Mouse (Mus musculus) hindbrain, embryonic 15.5 days (tissue): ENCODE measurements around the gene Gpr88. TPM values are rescaled to one million over a fixed set of nuclear protein-coding genes. Genes with fewer than 3 reads are reported as not detected.

ENCODE experiments used
- ATAC-seq: fragments of 200-750 bp; cut with Nextera tagmentation; 2 replicates; pipeline ENCODE4 v1.8.0; 2017; ENCODE audit warnings: low read depth, moderate number of reproducible peaks, moderate TSS enrichment; ENCODE audit not compliant: low FRiP score
- H3K27ac ChIP-seq: fragments of 300-500 bp; sonication (generic); replicated peaks from 2 replicates; pipeline ENCODE4 v1.5.1; 2015; ENCODE audit warnings: mild to moderate bottlenecking, inconsistent platforms
- H3K27me3 ChIP-seq: fragments of 300-500 bp; sonication (generic); 2 replicates; pipeline ENCODE4 v1.6.1; 2015; ENCODE audit warnings: control low read depth, inconsistent platforms
- H3K36me3 ChIP-seq: fragments of 300-500 bp; sonication (generic); 2 replicates; pipeline ENCODE4 v1.6.1; 2015; ENCODE audit warnings: control low read depth, inconsistent platforms
- H3K4me1 ChIP-seq: fragments of 300-500 bp; sonication (generic); replicated peaks from 2 replicates; pipeline ENCODE4 v1.6.1; 2015; ENCODE audit warnings: control low read depth, inconsistent platforms
- H3K4me2 ChIP-seq: fragments of 300-500 bp; sonication (generic); 2 replicates; pipeline ENCODE4 v1.6.1; 2015; ENCODE audit warnings: moderate library complexity, mild to moderate bottlenecking, inconsistent platforms
- H3K4me3 ChIP-seq: fragments of 300-500 bp; sonication (generic); 2 replicates; pipeline ENCODE4 v1.5.1; 2015; ENCODE audit warnings: mild to moderate bottlenecking, inconsistent platforms
- H3K9ac ChIP-seq: fragments of 300-500 bp; sonication (generic); 2 replicates; pipeline ENCODE4 v1.6.1; 2015; ENCODE audit warnings: inconsistent platforms
- H3K9me3 ChIP-seq: fragments of 300-500 bp; sonication (generic); 2 replicates; pipeline ENCODE4 v1.6.1; 2016; ENCODE audit warnings: control low read depth, inconsistent platforms
- WGBS: fragments of 180-500 bp; shearing (Covaris S2); methylation state at CpG from one replicate; pipeline ENCODE4 v1.1.7; 2015; 5-methylcytosine and 5-hydroxymethylcytosine counted together
- polyA plus RNA-seq: library from polyadenylated mRNA; unstranded; fragments of >200 nt; fragmentation: Nextera tagmentation; extraction: Ambion mirVana; gene quantifications from 2 replicates; pipeline ENCODE4 v1.2.1, GENCODE M21; 2015

Gene Gpr88
- 6.3 and 6.4 TPM in 2 replicates for polyA plus RNA-seq

DNA sequence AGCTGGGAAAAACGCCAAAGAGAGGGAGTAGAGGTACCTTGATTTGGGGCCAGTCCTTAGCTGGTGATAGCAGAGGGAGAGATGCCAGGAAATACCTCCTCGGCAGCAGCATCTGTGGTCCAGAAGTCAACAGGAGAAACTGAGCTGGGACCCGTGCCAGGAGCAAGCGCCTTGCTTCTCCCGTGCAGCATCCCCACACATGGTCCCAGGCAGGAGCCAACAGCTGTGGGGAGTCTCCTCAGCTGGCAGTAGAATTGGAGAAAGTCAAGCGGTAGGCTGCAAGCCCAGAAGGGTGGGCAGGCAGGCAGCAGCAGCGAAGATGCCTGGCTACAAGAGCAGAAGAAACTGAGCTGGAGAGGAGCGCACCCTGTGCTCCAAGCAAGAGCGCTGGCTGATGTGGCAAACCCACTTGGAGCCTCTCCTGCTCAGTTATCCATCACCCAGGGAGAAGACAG, at the start of gene Gpr88:
Gene Gpr88, minus strand, starts transcription at position 427 of the 455 bp plus-strand sequence.
- peak within 1 kb of the TSS; percentile 60 for H3K9ac ChIP-seq
- peaks cover 7% of the 10 kb centered on the region; the same call in 1 of the 2 replicates for H3K27me3 ChIP-seq
- peak within 1 kb of the TSS; percentile 100 for H3K4me2 ChIP-seq
- H3K4me3 ChIP-seq = peak within 1 kb of the TSS; percentile 58
- WGBS = 1% methylated on average over 9 of the region's 9 CpGs
- H3K36me3 ChIP-seq = no peaks in the 10 kb centered on the region
- peak; percentile 78 for ATAC-seq
- H3K27ac ChIP-seq = peak within 1 kb of the TSS; percentile 74
- H3K9me3 ChIP-seq = no peaks in the 10 kb centered on the region
- peaks cover 24% of the 10 kb centered on the region for H3K4me1 ChIP-seq

DNA sequence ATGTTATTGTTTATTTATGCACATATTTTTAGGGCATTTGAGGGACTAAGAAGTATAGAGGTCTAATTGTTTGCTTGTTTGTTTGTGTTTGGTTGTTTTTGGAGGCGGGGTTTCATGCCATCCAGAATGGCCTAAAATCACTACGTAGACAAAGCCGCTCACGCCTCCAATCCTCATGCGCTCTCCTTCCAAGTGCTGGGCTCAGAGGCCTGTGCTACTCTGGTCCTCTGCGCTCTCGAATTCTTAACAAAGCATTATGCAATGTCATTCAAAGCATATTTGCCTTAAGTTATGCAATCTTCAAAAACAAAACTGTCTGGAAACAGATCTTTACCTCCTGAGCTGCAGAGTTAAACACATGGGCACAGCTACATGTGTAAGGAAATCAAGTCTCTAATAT, 49.3 kb upstream of the Gpr88 start:
- Histone ChIP-seq H3K36me3 (no peaks in the 10 kb centered on the region), H3K9me3 (no peaks in the 10 kb centered on the region), H3K4me3 (no peak overlapping the region), H3K4me2 (no peak overlapping the region), H3K27me3 (no peaks in the 10 kb centered on the region), H3K9ac (no peak overlapping the region), H3K27ac (no peak overlapping the region), H3K4me1 (no peaks in the 10 kb centered on the region)
- WGBS = 96% methylated on average over 7 of the region's 7 CpGs
- ATAC-seq = no peak

DNA sequence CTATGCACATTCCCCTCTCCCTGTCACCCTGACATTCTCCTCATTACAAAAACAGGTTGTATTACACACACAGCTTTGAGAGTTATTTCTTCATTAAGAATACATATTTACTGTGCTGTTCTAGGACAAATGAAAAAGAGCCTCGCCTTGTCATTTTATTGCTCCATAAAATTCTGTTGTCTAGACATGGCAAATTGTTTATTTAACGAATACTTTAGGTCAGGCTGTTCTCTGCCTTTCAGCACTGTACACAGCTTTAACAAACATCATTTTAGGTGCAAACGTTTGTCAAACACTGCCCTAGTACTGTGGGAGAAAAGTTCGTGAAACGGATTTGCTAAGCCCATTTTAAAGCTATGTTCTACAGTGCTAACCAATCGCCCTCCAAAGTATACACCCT, 48.5 kb upstream of the Gpr88 start:
- H3K4me3 ChIP-seq = no peak overlapping the region
- H3K9me3 ChIP-seq = no peaks in the 10 kb centered on the region
- WGBS = 91% methylated on average over 6 of the region's 6 CpGs
- H3K4me2 ChIP-seq = no peak overlapping the region
- no peaks in the 10 kb centered on the region for H3K27me3 ChIP-seq
- no peak overlapping the region for H3K9ac ChIP-seq
- H3K27ac ChIP-seq = no peak overlapping the region
- no peak for ATAC-seq
- no peaks in the 10 kb centered on the region for H3K4me1 ChIP-seq
- no peaks in the 10 kb centered on the region for H3K36me3 ChIP-seq

DNA sequence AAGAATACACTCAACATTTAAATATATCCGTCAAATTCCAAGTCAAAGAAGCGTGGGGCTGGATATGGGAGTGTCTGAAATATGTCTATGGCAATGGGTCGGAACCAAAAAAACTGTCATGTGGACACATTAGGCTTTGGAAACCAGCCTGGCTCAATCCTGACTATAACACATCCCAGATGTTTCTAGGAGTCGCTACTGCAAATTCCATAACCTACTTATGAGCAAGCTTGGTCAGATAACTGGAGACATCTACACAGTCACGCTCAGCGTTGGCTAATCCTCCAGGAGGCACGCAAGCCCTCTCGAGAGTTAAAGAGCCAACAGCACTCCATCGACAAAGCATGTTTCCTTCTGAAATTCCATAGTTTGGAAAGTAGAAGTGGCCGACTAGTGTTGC, 45.4 kb upstream of the Gpr88 start:
- no peaks in the 10 kb centered on the region for H3K4me1 ChIP-seq
- H3K27ac ChIP-seq = no peak overlapping the region
- 0 out of 2 replicates have a peak, but pooled peaks cover under 1% of the 10 kb centered on the region for H3K36me3 ChIP-seq
- H3K9ac ChIP-seq = no peak overlapping the region
- H3K4me2 ChIP-seq = no peak overlapping the region
- no peaks in the 10 kb centered on the region for H3K9me3 ChIP-seq
- no peaks in the 10 kb centered on the region for H3K27me3 ChIP-seq
- 93% methylated on average over 10 of the region's 10 CpGs for WGBS
- H3K4me3 ChIP-seq = no peak overlapping the region
- no peak for ATAC-seq

DNA sequence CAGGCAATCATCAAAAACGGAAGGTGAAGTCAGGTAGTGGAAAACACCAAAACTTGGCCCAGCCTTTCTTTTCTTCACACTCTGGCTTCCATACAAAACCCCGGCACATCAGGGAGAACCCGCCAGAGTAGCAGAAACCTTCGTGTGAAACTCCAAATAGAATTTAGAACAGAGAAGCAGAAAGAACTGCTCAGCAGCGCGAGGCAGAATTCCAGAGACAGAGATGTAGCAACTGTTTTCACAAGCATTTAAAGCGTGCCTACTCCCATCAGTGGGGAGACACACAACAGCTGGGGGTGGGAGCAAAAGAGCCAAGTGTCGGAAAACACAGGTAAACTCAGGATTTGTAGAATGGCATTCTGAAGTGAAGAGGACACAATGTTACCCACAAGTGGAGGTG, 44.7 kb upstream of the Gpr88 start:
- no peak for ATAC-seq
- Histone ChIP-seq H3K9ac (no peak overlapping the region), H3K36me3 (0 out of 2 replicates have a peak, but pooled peaks cover 8% of the 10 kb centered on the region), H3K9me3 (no peaks in the 10 kb centered on the region), H3K27me3 (no peaks in the 10 kb centered on the region), H3K4me3 (no peak overlapping the region), H3K4me2 (no peak overlapping the region), H3K27ac (no peak overlapping the region), H3K4me1 (no peaks in the 10 kb centered on the region)
- 93% methylated on average over 8 of the region's 8 CpGs for WGBS

DNA sequence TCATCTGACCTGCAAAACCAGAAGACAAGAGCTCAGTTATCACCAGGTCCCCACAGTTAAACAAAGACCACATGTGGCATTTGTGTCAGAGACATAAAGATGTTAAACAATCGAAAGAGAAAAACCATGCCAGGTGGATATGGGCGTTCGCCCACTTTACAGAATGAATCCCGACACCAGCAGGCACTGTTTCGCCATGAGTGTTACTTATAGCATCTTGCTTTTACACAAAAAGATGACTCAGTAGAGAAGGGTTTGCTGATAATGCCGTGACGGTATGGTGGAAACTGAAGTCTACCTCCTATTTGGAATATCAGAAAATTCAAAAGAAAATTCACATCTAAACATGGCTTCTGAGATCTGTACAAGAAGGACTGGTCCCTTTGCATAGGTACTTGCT, 43.9 kb upstream of the Gpr88 start:
- 97% methylated on average over 7 of the region's 7 CpGs for WGBS
- ATAC-seq = no peak
- no peaks in the 10 kb centered on the region for H3K9me3 ChIP-seq

DNA sequence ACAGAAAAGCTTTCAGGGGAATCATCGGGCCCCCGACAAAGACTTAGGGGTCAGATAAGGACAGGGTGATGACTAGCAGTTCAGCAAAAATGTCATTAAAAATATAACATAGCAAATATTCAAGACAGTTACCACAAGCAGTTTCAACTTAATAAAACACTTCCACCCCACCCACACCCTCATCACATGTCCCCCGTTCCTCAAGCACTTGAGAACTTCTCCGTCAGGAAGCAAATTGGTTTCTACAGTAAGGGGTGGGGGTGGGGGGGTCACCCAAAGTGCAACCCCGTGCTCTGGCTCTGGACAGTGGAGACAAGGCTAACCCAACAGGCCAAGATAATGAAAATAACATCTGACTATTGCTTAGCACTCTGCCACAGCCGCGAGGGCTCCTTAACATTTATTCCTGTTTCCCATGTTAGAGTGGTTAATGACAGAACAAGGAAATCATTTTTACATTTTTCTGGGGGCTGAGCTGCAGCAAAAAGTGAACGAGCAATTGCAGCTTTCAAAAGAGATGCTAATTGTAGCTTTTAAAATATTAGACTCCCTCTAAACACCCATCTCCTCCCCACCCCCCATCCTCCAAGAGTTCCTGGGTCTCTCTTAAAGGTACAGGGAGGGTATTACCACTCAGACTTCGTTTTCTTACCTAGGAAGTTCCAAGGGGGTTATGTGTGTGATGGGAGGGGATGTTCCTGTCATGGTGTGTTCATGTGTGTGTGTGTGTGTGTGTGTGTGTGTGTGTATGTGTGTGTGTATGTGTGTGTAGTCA, 36.9 kb upstream of the Gpr88 start:
- WGBS = 89% methylated on average over 9 of the region's 9 CpGs
- Histone ChIP-seq H3K27ac (no peak overlapping the region), H3K36me3 (0 out of 2 replicates have a peak, but pooled peaks cover 8% of the 10 kb centered on the region), H3K4me1 (no peaks in the 10 kb centered on the region), H3K9me3 (no peaks in the 10 kb centered on the region), H3K27me3 (no peaks in the 10 kb centered on the region), H3K9ac (no peak overlapping the region), H3K4me2 (no peak overlapping the region), H3K4me3 (no peak overlapping the region)
- no peak for ATAC-seq

More for the DNA sequence above, 43.9 kb upstream of the Gpr88 start:
- no peaks in the 10 kb centered on the region for H3K4me1 ChIP-seq
- H3K36me3 ChIP-seq = 0 out of 2 replicates have a peak, but pooled peaks cover 8% of the 10 kb centered on the region
- H3K4me3 ChIP-seq = no peak overlapping the region
- H3K27ac ChIP-seq = no peak overlapping the region
- H3K4me2 ChIP-seq = no peak overlapping the region
- no peak overlapping the region for H3K9ac ChIP-seq
- H3K27me3 ChIP-seq = no peaks in the 10 kb centered on the region

DNA sequence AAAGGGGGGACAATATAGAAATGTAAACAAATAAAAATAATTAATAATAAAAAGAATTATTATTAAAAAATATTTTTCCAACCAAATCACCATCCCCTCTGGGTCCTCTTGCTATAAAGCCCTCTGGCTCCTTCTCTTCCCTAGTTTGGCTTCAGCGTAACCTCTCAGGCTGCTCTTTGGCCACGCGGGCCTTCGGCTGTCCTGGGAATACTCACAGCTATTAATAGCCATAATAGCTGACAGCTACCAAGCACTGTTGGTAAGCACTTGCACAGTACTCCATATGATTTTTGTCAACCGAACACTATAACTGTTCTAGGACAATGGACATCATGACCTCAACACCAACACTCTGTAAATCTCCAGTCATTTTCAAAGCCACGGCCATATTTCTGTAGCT, 35.5 kb upstream of the Gpr88 start:
- WGBS = 82% methylated on average over 6 of the region's 6 CpGs

DNA sequence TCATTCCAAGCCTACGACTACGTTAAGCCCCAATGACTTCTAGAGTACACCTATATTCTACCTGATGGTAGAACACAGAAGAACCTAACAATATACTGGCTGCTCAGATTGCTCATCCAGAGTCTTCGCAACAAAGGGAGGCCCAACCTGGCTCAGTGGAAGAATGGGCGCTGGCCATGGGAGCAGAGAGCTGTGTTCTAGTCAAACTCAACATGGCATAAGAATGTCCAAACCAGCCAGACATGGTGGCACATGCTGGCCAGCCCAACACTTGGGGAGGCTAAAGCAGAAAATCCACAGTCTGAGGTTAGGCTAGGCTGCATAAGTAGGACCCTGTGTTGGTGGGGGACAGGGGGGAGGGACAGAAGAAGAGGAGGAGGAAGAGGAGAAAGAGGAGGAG, 31.4 kb upstream of the Gpr88 start:
- Histone ChIP-seq H3K9ac (no peak overlapping the region), H3K4me2 (no peak overlapping the region), H3K36me3 (no peaks in the 10 kb centered on the region), H3K9me3 (no peaks in the 10 kb centered on the region), H3K27me3 (no peaks in the 10 kb centered on the region), H3K27ac (no peak overlapping the region), H3K4me3 (no peak overlapping the region), H3K4me1 (no peaks in the 10 kb centered on the region)
- no peak for ATAC-seq
- 76% methylated on average over 4 of the region's 4 CpGs for WGBS

More for the DNA sequence above, 35.5 kb upstream of the Gpr88 start:
- Histone ChIP-seq H3K27me3 (no peaks in the 10 kb centered on the region), H3K27ac (no peak overlapping the region), H3K4me3 (no peak overlapping the region), H3K9me3 (no peaks in the 10 kb centered on the region), H3K9ac (no peak overlapping the region), H3K36me3 (0 out of 2 replicates have a peak, but pooled peaks cover 8% of the 10 kb centered on the region), H3K4me2 (no peak overlapping the region), H3K4me1 (no peaks in the 10 kb centered on the region)
- no peak for ATAC-seq

DNA sequence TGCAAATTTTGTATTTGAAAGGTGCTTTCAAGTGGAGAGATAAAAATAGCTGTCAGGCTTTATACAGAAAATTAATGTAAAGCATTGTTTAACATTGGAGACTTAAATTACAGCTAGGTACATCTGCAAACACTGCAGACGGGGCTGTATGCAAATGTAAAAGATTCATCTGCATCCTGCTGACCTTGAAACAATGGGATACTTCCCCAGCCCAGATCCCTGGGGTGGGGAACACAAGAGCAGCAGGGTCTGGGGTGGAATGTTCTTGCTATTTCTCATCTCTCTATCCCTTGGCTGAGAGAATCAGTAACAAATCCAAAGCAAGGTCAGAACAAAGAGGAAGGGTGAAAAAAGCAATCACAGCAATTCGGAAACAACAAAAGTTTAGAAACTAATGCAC, 30.7 kb upstream of the Gpr88 start:
- Histone ChIP-seq H3K4me1 (no peaks in the 10 kb centered on the region), H3K4me2 (no peak overlapping the region), H3K27me3 (no peaks in the 10 kb centered on the region), H3K36me3 (no peaks in the 10 kb centered on the region), H3K4me3 (no peak overlapping the region), H3K9ac (no peak overlapping the region), H3K27ac (no peak overlapping the region), H3K9me3 (no peaks in the 10 kb centered on the region)
- no peak for ATAC-seq
- WGBS = 11% methylated on average over 2 of the region's 2 CpGs

DNA sequence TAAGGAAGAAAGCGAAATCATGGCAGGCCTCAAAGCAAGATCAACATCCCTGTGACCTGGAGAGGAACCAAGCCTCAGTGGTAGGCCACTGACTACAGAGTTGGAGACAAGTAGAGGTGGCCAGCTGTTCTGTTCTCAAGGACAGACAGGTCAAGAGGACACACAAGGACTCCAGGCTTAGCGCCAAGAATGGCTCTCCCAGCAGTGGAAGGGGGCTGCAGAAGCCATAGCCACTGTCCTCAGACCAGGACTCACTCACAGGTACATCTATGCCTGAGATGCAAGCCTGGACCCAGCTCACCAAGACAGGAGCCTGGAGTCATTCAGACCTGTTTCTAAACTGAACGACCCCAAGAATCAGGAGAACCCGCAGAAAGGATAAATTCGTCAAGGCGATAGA, 28.4 kb upstream of the Gpr88 start:
- H3K27ac ChIP-seq = no peak overlapping the region
- ATAC-seq = no peak
- 94% methylated on average over 6 of the region's 6 CpGs for WGBS

DNA sequence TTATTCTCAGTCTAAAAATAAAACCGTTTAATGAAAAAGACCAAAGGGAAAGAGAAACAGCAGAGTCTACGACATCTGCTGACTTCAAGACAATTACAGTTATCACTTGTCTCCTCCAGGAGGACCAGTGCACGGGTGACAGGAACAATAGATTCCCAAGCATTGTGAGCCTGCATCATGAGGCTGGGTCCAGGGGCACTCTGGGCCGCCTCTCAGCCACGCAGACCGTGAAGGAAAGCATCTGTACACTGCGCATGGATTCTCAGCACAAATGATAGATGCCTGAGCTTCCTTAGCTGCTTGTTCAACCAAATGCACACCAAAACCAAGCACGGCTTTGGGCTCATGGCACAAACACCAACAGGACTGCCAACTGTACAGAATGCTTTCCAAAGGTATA, 23.8 kb upstream of the Gpr88 start:
- peak; percentile 63; the same call in 1 of the 2 replicates for ATAC-seq
- Histone ChIP-seq H3K27ac (no peak overlapping the region), H3K4me2 (no peak overlapping the region), H3K36me3 (no peaks in the 10 kb centered on the region), H3K9me3 (no peaks in the 10 kb centered on the region), H3K4me3 (no peak overlapping the region), H3K4me1 (no peaks in the 10 kb centered on the region), H3K9ac (no peak overlapping the region), H3K27me3 (no peaks in the 10 kb centered on the region)
- 63% methylated on average over 8 of the region's 8 CpGs for WGBS

More for the DNA sequence above, 28.4 kb upstream of the Gpr88 start:
- H3K36me3 ChIP-seq = no peaks in the 10 kb centered on the region
- H3K9me3 ChIP-seq = no peaks in the 10 kb centered on the region
- no peak overlapping the region for H3K9ac ChIP-seq
- H3K4me3 ChIP-seq = no peak overlapping the region
- H3K4me1 ChIP-seq = no peaks in the 10 kb centered on the region
- no peak overlapping the region for H3K4me2 ChIP-seq
- no peaks in the 10 kb centered on the region for H3K27me3 ChIP-seq
